Mouse (Mus musculus): ENCODE measurements at regions not wholly inside any gene's neighbourhood (a gene's known extent, or its start where the extent isn't known, plus 50 kb on each side); places are given as distances from the start of the nearest gene placed in this dataset.

DNA sequence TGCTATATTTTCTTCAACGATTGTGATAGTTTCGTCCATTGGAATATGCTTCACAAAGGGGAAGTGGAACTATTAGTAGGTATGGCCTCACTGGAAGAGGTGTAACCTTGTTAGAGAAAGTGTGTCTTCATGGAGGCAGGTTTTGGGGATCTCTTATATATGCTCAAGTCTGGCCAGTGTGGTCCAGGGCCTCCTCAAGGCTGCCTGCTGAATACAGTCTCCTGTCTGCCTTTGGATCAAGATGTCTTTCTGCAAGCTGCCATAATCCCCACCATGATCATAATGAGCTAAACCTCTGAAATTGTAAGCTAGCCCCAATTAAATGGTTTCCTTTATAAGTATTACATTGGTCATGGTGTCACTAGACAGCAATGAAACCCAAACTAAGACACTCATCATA is 384.3 kb downstream of the Btbd3 start:
- DNase-seq (ENCODE audit: low spot score in 2 of 2), result no peak

DNA sequence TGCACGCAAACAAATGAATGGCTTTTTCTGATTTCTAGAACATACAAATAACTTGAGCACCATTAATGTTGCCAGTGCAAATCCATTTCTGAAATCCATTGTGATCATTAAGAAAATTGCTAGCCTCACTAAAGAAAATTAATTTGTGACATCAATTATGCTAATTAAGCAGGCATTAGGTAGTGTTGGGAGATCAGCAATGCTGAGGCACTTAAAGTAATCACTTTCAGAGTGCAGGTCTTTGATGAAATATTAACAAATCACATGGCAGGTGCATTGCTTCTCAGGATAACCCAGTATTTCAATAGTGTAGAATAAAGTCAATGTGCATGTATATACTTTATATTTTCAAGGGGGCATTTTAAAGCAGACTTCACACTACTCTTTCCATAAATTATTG is 385.0 kb downstream of the Btbd3 start:
- no peak for DNase-seq (ENCODE audit: low spot score in 2 of 2)

GRCm38 (mm10) chr2:138648616-138649015 is 392.3 kb downstream of the Btbd3 start:
- no peak for DNase-seq (ENCODE audit: low spot score in 2 of 2)

- no peak for DNase-seq (ENCODE audit: low spot score in 2 of 2)
Measured at GRCm38 (mm10) chr2:138659376-138659775, 403.0 kb downstream of the Btbd3 start.

GRCm38 (mm10) chr2:138670307-138670706 is 413.9 kb downstream of the Btbd3 start:
- DNase-seq (ENCODE audit: low spot score in 2 of 2), result no peak

DNA sequence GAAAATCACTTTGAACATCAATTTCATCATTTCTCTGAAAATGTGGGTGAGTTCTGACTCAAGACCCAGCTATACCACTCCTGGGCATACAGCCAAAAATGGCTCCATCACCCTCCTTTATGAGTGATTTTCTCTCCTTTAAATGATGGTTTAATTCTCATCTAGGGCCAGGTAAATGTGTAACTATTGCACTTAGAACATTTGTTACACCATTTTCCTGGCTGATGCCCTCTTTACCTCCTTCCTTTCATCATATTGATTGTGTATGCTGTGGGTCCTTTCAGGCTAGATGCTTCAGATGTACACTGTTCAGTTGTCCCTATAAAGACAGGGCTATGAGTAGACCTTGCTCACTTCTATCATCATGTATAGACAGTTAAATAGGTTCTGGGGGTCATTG is 418.4 kb downstream of the Btbd3 start:
- DNase-seq (ENCODE audit: low spot score in 2 of 2), result no peak

GRCm38 (mm10) chr2:138675229-138676065 is 419.1 kb downstream of the Btbd3 start:
- DNase-seq (ENCODE audit: low spot score in 2 of 2), result no peak

- DNase-seq (ENCODE audit: low spot score in 2 of 2), result no peak
Measured at GRCm38 (mm10) chr2:138688140-138688871, 431.9 kb downstream of the Btbd3 start.

GRCm38 (mm10) chr2:138689497-138689896 is 433.1 kb downstream of the Btbd3 start:
- DNase-seq (ENCODE audit: low spot score in 2 of 2), result no peak

- no peak for DNase-seq (ENCODE audit: low spot score in 2 of 2)
Measured at GRCm38 (mm10) chr2:138702783-138703182, 446.4 kb downstream of the Btbd3 start.

DNA sequence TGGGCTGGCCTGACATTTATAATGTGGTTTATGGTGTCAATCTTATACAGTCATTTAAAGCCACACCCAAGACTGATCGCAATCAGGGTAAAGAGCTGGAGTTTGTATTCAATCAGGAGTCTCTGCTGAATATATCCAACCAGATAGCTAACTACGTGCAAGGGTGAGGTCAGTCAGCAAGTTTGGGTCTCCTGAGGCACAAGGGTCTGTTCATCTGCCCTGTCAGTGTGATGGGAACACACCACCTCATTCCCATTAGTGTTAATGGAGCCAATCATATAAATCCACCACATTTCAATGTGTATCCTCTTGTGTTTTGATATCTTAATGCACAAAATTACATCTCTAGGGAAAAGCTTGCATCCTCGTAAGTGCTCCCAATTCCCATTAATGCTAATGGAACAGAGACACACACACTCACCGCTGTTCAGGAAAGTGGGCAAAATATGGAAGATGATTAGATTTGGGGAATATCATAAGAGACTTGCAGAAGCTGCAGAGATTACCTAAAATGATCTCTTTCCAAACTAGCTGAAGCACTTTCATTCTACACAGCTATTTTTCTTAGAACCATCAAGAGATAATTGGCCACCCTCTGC is 447.7 kb downstream of the Btbd3 start:
- no peak for DNase-seq (ENCODE audit: low spot score in 2 of 2)

- no peak for DNase-seq (ENCODE audit: low spot score in 2 of 2)
Measured at GRCm38 (mm10) chr2:138708763-138709162, 452.4 kb downstream of the Btbd3 start.

- no peak for DNase-seq (ENCODE audit: low spot score in 2 of 2)
Measured at GRCm38 (mm10) chr2:138733846-138734245, 477.5 kb downstream of the Btbd3 start.

GRCm38 (mm10) chr2:138744806-138745205 is 488.4 kb downstream of the Btbd3 start:
- DNase-seq (ENCODE audit: low spot score in 2 of 2), result no peak

DNA sequence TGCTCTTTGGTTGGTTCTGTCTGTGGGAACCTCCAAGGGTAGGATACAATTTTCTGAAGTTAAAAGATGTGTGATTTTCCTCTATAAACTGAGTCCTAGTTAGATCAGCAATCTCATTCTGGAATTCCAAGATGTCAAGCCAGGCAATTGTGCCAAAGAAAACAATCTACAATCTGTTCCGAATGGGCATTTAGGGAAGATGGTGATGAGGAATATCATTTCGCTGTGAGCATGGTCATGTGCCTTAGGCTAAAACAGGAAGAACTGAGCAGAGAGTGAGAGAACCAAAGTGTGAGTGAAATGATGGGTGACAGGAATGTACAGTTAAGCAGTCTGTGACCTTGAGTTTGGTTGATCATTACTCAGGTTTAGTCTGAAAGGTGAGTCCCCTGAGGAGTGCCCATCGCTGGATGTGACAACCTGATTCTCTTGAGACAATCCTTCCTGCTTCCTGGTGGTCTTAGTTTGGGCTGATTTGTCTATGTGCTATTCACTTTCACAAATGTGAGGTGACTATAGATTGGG is 504.1 kb downstream of the Btbd3 start:
- no peak for DNase-seq (ENCODE audit: low spot score in 2 of 2)

DNA sequence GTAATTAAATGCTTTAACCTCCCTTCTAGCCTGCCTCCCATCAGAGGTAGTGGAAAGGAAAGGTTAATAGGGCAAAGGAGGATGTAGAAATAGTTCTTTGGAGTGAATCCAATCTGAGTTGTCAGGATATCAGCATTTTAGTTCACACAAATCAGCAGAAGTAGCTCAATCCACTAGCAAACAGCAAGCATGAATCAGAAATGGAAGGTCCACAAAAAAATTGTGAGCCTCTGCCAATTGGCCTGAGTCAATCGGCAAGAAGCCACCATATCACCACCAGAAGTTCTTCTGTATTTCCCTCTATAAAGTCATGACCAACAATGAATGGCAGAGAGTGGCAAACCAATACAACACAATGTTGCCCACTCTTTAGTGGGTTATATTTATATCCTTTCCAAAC is 505.0 kb downstream of the Btbd3 start:
- no peak for DNase-seq (ENCODE audit: low spot score in 2 of 2)

DNA sequence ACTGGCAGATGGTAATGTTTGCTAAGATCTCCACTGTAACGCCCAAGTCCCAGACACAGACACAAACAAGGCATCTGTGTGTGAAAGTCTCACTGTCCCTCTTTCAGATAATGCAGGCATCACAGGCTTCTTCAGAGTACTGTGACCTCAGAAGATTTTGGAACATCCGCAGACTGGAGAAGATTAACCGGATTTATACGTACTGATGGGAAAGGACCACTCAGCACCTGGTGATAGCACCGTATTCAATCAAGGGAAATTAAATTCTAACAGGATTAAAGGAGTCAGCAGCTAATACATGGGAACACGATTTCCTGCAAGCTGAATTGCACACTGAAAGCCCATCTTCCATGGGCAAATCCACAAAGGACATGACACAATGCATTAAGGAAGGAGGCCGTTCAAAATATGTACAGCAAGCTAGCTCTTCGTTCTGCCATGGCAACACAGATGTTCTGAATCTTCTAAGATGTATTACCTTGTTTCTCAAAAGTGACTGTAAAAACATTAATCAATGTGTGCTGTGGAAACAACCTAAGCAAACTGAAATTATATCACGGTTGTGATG is 510.0 kb downstream of the Btbd3 start:
- no peak for DNase-seq (ENCODE audit: low spot score in 2 of 2)

DNA sequence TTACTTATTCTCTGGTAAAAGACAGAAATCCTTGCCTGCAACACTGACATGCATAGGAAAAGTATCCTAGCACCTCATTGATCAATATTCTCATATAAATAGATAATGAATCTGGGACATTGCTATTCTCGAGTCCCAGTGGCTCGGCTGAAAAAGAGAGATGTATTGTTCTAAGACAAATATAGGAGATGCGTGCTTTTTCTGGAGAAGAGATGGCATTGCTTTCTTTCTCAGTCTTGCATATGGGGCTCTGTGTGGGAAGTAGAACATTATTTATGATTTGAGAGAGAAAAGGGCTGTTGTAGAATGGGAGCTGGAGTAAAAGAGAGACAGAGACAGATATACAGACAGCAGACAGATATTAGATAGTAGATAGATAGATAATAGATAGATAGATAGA is 527.4 kb downstream of the Btbd3 start:
- no peak for DNase-seq (ENCODE audit: low spot score in 2 of 2)

- no peak for DNase-seq (ENCODE audit: low spot score in 2 of 2)
Measured at GRCm38 (mm10) chr2:138792711-138793450, 536.5 kb downstream of the Btbd3 start.

- no peak for DNase-seq (ENCODE audit: low spot score in 2 of 2)
Measured at GRCm38 (mm10) chr2:138806196-138806595, 549.8 kb downstream of the Btbd3 start.

GRCm38 (mm10) chr2:138809767-138810166 is 553.4 kb downstream of the Btbd3 start:
- DNase-seq (ENCODE audit: low spot score in 2 of 2), result no peak

All from adrenal gland, adult 18-20 months (tissue).